Mouse (Mus musculus) adrenal gland, postnatal 25 days (tissue): ENCODE data around the gene Rfx7. TPM values are rescaled to one million over a fixed set of nuclear protein-coding genes. Genes with fewer than 3 reads are reported as not detected.

Source experiments
- DNase-seq: peaks from one replicate; pipeline ENCODE4 v3.0.0; 2021; ENCODE audit warnings: mixed read lengths
- total RNA-seq: library from RNA; stranded (reverse); gene quantifications from 2 replicates; pipeline ENCODE4 v1.2.3, GENCODE M21; 2021

Gene Rfx7
- total RNA-seq, 1 experiment from 2014 or later, result 30.9 TPM

GRCm38 (mm10) chr9:72543590-72543989 is 11.6 kb downstream of the Rfx7 start:
- no peak for DNase-seq

GRCm38 (mm10) chr9:72558780-72559179 is 26.7 kb downstream of the Rfx7 start:
- DNase-seq, result no peak

GRCm38 (mm10) chr9:72560316-72560715 is 28.3 kb downstream of the Rfx7 start:
- DNase-seq, result no peak

GRCm38 (mm10) chr9:72563277-72563676 is 31.2 kb downstream of the Rfx7 start:
- DNase-seq, result no peak

GRCm38 (mm10) chr9:72567116-72567515 is 35.1 kb downstream of the Rfx7 start:
- no peak for DNase-seq

GRCm38 (mm10) chr9:72580216-72580615 is 48.2 kb downstream of the Rfx7 start:
- DNase-seq, result no peak

GRCm38 (mm10) chr9:72590861-72591260 is 58.8 kb downstream of the Rfx7 start:
- no peak for DNase-seq

GRCm38 (mm10) chr9:72592016-72592415 is 60.0 kb downstream of the Rfx7 start:
- no peak for DNase-seq

- peak; percentile 22 for DNase-seq
Observed at GRCm38 (mm10) chr9:72594656-72595055, 62.6 kb downstream of the Rfx7 start.

- no peak for DNase-seq
Observed at GRCm38 (mm10) chr9:72600142-72600541, 68.1 kb downstream of the Rfx7 start.

GRCm38 (mm10) chr9:72609771-72610170 is 77.7 kb downstream of the Rfx7 start:
- no peak for DNase-seq

- no peak for DNase-seq
Observed at GRCm38 (mm10) chr9:72613884-72614283, 81.8 kb downstream of the Rfx7 start.

- no peak for DNase-seq
Observed at GRCm38 (mm10) chr9:72614786-72615480, 82.9 kb downstream of the Rfx7 start.

- no peak for DNase-seq
Observed at GRCm38 (mm10) chr9:72618037-72618436, 86.0 kb downstream of the Rfx7 start.

GRCm38 (mm10) chr9:72623605-72624004 is 91.6 kb downstream of the Rfx7 start:
- DNase-seq, result no peak

GRCm38 (mm10) chr9:72627598-72627997 is 95.6 kb downstream of the Rfx7 start:
- DNase-seq, result no peak

- no peak for DNase-seq
Observed at GRCm38 (mm10) chr9:72628591-72628990, 96.6 kb downstream of the Rfx7 start.

GRCm38 (mm10) chr9:72632198-72632597 is 100.2 kb downstream of the Rfx7 start:
- no peak for DNase-seq

GRCm38 (mm10) chr9:72635134-72635533 is 103.1 kb downstream of the Rfx7 start:
- DNase-seq, result no peak

GRCm38 (mm10) chr9:72636547-72636946 is 104.5 kb downstream of the Rfx7 start:
- DNase-seq, result no peak

GRCm38 (mm10) chr9:72637243-72637642 is 105.2 kb downstream of the Rfx7 start:
- no peak for DNase-seq

GRCm38 (mm10) chr9:72638951-72639842 is 107.2 kb downstream of the Rfx7 start:
- no peak for DNase-seq

GRCm38 (mm10) chr9:72639843-72640621 is 108.0 kb downstream of the Rfx7 start:
- DNase-seq, result peak; percentile 79
